Mouse (Mus musculus) liver, adult 2 months (tissue): ENCODE measurements around the gene Atl3. TPM values are rescaled to one million over a fixed set of nuclear protein-coding genes. Genes with fewer than 3 reads are reported as not detected.

Experiments used
- DNase-seq: peaks from one replicate; pipeline ENCODE4 v3.0.0-alpha.2; 2011; ENCODE audit warnings: low read depth, low spot score; ENCODE audit errors: extremely low read depth
- H3K27ac ChIP-seq: fragments of 200-500 bp; replicated peaks from 2 replicates; pipeline ENCODE4 v1.5.1; 2012; ENCODE audit warnings: low read depth, mild to moderate bottlenecking, control low read depth, inconsistent platforms, low read length; ENCODE audit not compliant: insufficient read depth
- H3K27me3 ChIP-seq: fragments of 200-500 bp; 2 replicates; pipeline ENCODE4 v1.6.1; 2012; ENCODE audit warnings: mild to moderate bottlenecking, moderate library complexity, low read length, inconsistent platforms; ENCODE audit not compliant: control insufficient read depth, insufficient read depth
- H3K36me3 ChIP-seq: fragments of 200-500 bp; 2 replicates; pipeline ENCODE4 v1.6.1; 2012; ENCODE audit warnings: low read length, inconsistent platforms; ENCODE audit not compliant: control insufficient read depth, insufficient read depth
- H3K4me1 ChIP-seq: fragments of 200-500 bp; 2 replicates; pipeline ENCODE4 v1.6.1; 2011; ENCODE audit warnings: low read length; ENCODE audit not compliant: control insufficient read depth, insufficient read depth
- H3K4me3 ChIP-seq: fragments of 200-500 bp; 2 replicates; pipeline ENCODE4 v1.5.1; 2011; ENCODE audit warnings: low read depth, mild to moderate bottlenecking, control low read depth, low read length, moderate library complexity; ENCODE audit not compliant: insufficient read depth
- H3K79me2 ChIP-seq: fragments of 200-500 bp; 2 replicates; pipeline ENCODE4 v1.6.1; 2012; ENCODE audit warnings: inconsistent platforms, mild to moderate bottlenecking, low read length, moderate library complexity; ENCODE audit not compliant: control insufficient read depth, insufficient read depth
- H3K9ac ChIP-seq: fragments of 200-500 bp; 2 replicates; pipeline ENCODE4 v1.6.1; 2012; ENCODE audit warnings: low read depth, mild to moderate bottlenecking, control low read depth, inconsistent platforms, low read length
- CTCF ChIP-seq: fragments of 200-500 bp; IDR thresholded peaks from 2 replicates; pipeline ENCODE4 v1.5.1; 2011; ENCODE audit warnings: low read depth, low read length, control low read depth
- POLR2A ChIP-seq: fragments of 200-500 bp; IDR thresholded peaks from 2 replicates; pipeline ENCODE4 v1.6.1; 2011; ENCODE audit warnings: low read length, control low read depth; ENCODE audit not compliant: insufficient read depth; ENCODE audit errors: extremely low read depth
- WGBS: fragments of 180-500 bp; shearing (Covaris S2); methylation state at CpG from one replicate; pipeline ENCODE4 v1.1.7; 2018; 5-methylcytosine and 5-hydroxymethylcytosine counted together
- polyA plus RNA-seq: library from polyadenylated mRNA; depleted of rRNA; stranded (reverse); fragments of >200 nt; gene quantifications from 2 replicates; pipeline ENCODE4 v1.2.3, GENCODE M21; 2012
- total RNA-seq: library from RNA; depleted of rRNA; stranded (reverse); fragments of >200 nt; gene quantifications from 2 replicates; pipeline ENCODE4 v1.2.3, GENCODE M21; 2014

Atl3 gene
- total and polyA plus RNA-seq, 2 experiments = 19.4 to 69.9 TPM

DNA sequence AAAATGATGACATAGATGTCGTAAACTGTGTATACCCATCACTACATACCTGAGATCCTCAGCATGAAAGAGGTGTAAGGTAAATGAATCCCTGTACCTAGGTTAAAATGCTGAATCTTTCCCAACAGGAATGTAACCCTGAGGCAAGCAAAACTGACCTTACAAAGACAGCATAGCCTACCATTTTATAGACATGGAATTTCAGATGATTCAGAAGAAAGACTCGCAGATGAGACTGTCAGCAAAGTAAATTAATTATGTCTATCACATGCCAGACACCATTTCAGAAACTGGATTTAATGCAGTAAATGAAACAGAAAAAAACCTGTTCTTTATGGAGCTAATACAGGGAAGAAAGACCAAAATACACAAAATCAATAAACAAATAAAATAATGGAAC lies 34.5 kb upstream of the Atl3 start:
- Histone ChIP-seq H3K4me3 (no peak overlapping the region), H3K27me3 (no peaks in the 10 kb centered on the region), H3K9ac (no peak overlapping the region), H3K79me2 (peaks cover 10% of the 10 kb centered on the region; the same call in 1 of the 2 replicates), H3K36me3 (peaks cover 2% of the 10 kb centered on the region; the same call in 1 of the 2 replicates), H3K27ac (no peak overlapping the region), H3K4me1 (peaks cover 2% of the 10 kb centered on the region; the same call in 1 of the 2 replicates)
- TF ChIP-seq CTCF = no peak
- TF ChIP-seq POLR2A = no peak
- no peak for DNase-seq
- WGBS = 97% methylated on average over 2 of the region's 2 CpGs

DNA sequence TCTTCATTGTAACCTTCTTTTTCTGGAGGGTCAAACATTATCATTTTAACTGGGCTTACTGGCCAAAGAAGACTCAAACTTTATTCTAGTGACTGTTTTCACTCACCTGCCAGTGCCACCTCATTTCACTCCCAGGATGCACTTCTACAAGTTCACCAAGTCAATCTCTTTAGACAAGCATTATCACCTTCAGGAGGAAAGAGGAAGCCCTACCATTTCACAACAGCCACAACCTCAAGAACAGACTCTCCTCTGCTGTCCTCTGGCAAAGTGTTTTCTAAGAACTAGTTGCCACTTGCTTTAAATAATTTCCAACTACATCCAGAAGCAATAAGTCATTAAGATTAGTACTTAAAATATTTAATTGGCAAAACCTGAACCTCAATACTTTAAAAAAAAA lies 25.9 kb upstream of the Atl3 start:
- peaks cover 7% of the 10 kb centered on the region; the same call in 1 of the 2 replicates for H3K79me2 ChIP-seq
- no peaks in the 10 kb centered on the region; the same call in 1 of the 2 replicates for H3K4me1 ChIP-seq
- TF ChIP-seq CTCF (no peak), POLR2A (no peak)
- no peak overlapping the region for H3K27ac ChIP-seq
- H3K27me3 ChIP-seq = no peaks in the 10 kb centered on the region
- no peak overlapping the region for H3K4me3 ChIP-seq
- no peak overlapping the region for H3K9ac ChIP-seq
- no peak for DNase-seq
- H3K36me3 ChIP-seq = peaks cover 5% of the 10 kb centered on the region; the same call in 1 of the 2 replicates

DNA sequence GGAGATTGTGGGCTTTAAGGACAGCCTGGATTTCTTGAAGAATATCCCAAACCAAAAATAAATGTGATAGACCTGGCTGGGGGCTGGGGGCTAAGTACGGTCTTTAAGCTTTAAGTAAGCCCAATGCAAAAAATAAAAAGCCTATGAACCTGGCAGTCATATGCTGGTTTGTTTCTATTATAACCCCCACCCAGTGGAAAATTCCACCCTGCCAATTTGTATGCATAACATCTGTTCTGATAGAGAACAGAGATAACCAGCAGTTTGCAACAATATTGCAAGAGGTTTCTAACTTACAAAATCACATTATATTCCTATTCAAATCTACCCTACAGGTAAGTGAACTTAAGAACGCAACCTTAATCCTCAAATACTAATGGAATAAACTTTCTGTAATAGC lies 23.2 kb upstream of the Atl3 start:
- TF ChIP-seq POLR2A (no peak), CTCF (no peak)
- 92% methylated on average over 2 of the region's 2 CpGs for WGBS
- Histone ChIP-seq H3K36me3 (peaks cover 5% of the 10 kb centered on the region; the same call in 1 of the 2 replicates), H3K4me1 (no peaks in the 10 kb centered on the region; the same call in 1 of the 2 replicates), H3K9ac (no peak overlapping the region), H3K27me3 (no peaks in the 10 kb centered on the region), H3K4me3 (no peak overlapping the region), H3K79me2 (peaks cover 5% of the 10 kb centered on the region; the same call in 1 of the 2 replicates), H3K27ac (no peak overlapping the region)
- no peak for DNase-seq

DNA sequence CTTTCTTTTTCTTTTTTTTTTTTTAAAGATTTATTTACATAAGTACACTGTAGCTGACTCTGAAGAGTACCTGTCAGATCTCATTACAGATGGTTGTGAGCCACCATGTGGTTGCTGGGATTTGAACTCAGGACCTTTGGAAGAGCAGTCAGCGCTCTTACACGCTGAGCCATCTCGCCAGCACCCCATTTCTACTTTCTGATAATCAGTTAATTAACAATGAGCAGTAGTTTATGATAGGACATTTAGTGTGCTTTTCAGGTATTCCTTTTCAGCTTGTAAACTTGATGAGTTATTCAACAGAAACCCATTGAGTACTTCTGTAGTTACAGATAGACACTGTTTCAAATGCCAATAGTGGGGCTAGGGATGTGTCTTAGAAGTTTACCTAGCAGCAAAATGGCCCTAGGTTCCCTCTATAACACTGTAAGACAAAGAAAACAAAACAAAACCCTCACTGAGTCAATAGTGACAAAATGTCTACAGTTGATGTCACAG lies 14.0 kb upstream of the Atl3 start:
- no peak for TF ChIP-seq CTCF
- no peak for TF ChIP-seq POLR2A
- Histone ChIP-seq H3K27me3 (no peaks in the 10 kb centered on the region), H3K9ac (no peak overlapping the region), H3K36me3 (peaks cover 2% of the 10 kb centered on the region; the same call in 1 of the 2 replicates), H3K79me2 (peaks cover 17% of the 10 kb centered on the region; the same call in 1 of the 2 replicates), H3K4me1 (peaks cover 6% of the 10 kb centered on the region), H3K27ac (no peak overlapping the region), H3K4me3 (no peak overlapping the region)
- no peak for DNase-seq
- WGBS = 96% methylated on average over 3 of the region's 3 CpGs

DNA sequence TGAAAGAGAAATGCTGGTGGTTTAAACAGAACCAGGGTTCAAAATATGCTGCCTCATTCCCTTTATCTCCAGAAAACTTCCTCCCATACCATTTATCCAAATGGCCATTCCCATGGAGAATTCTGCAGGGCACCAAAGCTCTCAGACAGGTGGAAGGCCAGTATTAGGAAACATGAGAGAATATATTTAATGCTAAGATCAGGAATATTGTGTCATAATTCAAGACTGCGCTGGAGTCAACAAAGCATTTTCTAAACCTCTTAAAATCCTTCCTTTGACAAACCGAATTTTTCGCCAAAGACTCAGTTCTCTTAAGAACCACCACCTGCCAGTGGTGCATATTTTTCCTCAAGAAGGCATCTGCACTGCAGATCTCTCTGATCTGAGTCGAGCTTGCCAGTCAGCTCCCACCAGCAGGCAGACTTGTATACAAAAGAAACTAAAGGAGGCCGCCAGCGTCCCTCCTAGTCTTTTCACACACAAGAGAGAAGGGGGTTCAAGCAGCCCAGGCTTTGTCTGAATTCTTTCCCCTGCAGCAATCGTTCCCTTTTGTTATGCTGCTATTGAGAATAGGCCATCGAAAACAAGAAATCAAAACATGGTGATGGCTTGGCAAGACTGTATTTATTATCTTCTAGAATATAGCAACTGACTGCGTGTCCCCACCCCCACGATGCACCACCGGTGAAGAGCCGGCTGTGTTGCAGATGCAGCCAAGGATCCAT lies 12.1 kb upstream of the Atl3 start:
- TF ChIP-seq POLR2A = no peak
- TF ChIP-seq CTCF = no peak
- H3K27me3 ChIP-seq = no peaks in the 10 kb centered on the region
- H3K4me1 ChIP-seq = peaks cover 6% of the 10 kb centered on the region
- 14% methylated on average over 12 of the region's 12 CpGs for WGBS
- DNase-seq = no peak
- peaks cover 17% of the 10 kb centered on the region; the same call in 1 of the 2 replicates for H3K79me2 ChIP-seq
- H3K4me3 ChIP-seq = peak overlapping the region; percentile 43
- H3K27ac ChIP-seq = no peak overlapping the region
- H3K9ac ChIP-seq = peak overlapping the region; percentile 42
- peaks cover 2% of the 10 kb centered on the region; the same call in 1 of the 2 replicates for H3K36me3 ChIP-seq

DNA sequence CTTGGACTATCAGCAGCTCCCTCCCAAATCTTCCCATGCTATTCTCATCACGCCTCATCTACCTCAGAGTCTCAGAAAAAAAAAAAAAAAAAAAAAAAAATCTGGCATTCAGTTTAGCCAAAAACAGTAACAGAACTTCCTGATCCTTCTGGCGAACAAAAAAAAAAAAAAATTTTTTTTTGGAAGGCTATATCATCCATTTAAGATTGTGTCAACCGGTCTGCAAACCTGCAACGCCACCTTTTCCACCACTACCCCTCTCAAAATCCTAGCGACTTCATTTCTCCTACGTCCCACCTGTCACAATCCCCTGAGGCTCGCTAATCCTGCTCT lies 11.6 kb upstream of the Atl3 start:
- peaks cover 13% of the 10 kb centered on the region; the same call in 1 of the 2 replicates for H3K79me2 ChIP-seq
- TF ChIP-seq CTCF (no peak), POLR2A (no peak)
- H3K9ac ChIP-seq = peak overlapping the region; percentile 91
- H3K4me1 ChIP-seq = peaks cover 6% of the 10 kb centered on the region
- H3K36me3 ChIP-seq = no peaks in the 10 kb centered on the region
- WGBS = under 1% methylated on average over 7 of the region's 7 CpGs
- no peaks in the 10 kb centered on the region for H3K27me3 ChIP-seq
- no peak for DNase-seq
- peak overlapping the region; percentile 90 for H3K27ac ChIP-seq
- H3K4me3 ChIP-seq = peak overlapping the region; percentile 81
